Mouse (Mus musculus) left cerebral cortex, postnatal 14 days (tissue): ENCODE measurements around the gene Ear14. TPM values are rescaled to one million over a fixed set of nuclear protein-coding genes. Genes with fewer than 3 reads are reported as not detected.
"Not testable (repeated sequence)": the region's sequence is repeated elsewhere in the genome, so short reads cannot be mapped to it uniquely, and the experiment has no call there.

ENCODE experiments used
- DNase-seq, 2 experiments: peaks; one replicate each; pipeline ENCODE4 v3.0.0; 2021 to 2022; ENCODE audit warnings: low spot score in 2 of 2, mixed read lengths in 1 of 2
- intact Hi-C: fragments of 180-260 bp; cut with DNase I; formaldehyde crosslinking; loops from one replicate; pipeline ENCODE4 v1.15.1; 2025
- long read RNA-seq, 2 experiments: library from polyadenylated mRNA; stranded (forward); transcript quantifications; one replicate each; pipeline ENCODE4 v2.0.0; 2021
- total RNA-seq, 2 experiments: library from RNA; stranded (reverse); gene quantifications; 2 replicates each; pipeline ENCODE4 v1.2.3; 2021

Gene Ear14
- total RNA-seq, result not detected
- long read RNA-seq, experiment 1, result 0 reads
- long read RNA-seq, experiment 2, result 0 reads

DNA sequence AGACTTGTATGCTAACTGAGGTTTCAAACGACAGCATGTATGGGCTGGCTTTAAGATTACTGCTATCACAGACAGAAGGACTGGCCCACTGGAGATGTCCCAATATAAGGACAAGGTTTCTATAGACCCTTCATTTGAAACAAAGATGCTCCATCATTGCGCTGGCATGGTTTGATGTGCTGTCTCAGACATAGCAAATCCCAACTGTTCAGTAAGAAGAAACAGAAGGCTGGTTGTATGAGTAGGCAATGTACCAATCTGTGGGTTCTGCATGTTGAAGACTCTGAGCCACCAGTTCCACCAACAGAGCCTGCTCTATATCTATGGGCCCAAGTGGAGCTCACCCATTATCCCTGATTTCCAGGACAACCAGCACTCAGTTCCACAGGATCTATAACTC lies at the start of gene Ear14:
Ear14 (plus strand) TSS at position 277 of the 400 bp plus-strand sequence.
- intact Hi-C loops, result no loop called here
- no peak for DNase-seq

DNA sequence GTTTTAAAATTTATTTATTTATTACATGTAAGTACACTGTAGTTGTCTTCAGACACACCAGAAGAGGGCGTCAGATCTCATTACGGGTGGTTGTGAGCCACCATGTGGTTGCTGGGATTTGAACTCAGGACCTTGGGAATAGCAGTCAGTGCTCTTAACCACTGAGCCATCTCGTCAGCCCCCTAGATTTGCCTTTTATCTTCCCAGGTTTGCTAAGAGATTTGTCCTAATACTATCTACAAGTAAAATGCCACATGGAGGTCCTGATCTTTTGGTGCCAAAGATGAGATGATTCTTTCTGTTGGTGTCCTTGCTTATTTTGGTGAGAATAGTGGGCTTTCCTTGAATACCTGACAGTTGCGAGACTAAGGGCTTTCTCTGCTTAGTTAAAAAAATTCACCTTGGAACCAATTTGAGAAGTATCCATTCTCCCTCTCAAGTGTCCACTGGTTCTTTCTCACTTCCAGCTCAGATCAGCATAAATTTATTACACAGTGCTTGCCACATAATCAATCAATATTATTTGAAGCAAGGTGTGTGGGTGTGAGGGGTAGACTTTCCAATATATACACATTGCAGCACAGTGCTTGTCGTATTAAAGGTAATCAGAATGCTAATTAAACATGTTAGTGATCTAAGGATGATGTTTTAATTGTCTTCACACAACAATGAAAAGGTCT lies 47.0 kb upstream of the Ear14 start:
- no peak for DNase-seq
- intact Hi-C loops, result no loop called here

DNA sequence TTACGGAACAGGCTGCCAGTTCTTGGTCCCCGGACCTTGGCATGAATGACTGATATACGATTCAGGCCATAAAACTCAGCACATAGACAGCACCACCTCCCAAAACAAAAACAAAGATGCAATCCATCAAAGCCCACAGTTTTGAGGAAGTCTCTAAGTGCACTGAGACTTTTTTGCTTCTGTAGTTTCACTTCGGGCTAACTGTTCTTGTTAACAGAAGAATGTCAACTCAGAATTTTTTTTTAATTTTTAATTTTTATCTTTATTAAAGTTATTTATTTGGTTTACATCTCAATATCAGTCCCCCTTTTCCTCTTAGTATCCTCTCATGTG lies 46.5 kb upstream of the Ear14 start:
- no peak for DNase-seq
- intact Hi-C loops, result no loop called here

DNA sequence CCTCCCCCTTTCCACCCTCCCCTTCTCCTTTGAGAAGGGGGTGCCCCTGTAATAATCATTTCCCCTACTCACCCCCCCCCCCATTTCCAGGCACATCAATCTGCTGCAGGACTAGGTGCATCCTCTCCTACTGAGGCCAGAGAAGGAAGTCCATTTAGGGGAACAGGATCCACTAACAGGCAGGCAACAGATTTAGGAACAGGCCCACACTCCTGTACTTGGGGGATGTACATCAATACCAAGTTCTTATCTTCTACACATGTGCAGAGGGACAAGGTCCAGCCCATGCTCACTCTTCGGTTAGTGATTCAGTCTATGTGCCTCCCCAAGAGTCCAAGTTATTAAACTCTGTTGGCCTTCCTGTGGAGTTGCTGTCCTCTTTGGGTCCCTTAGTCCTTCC lies 46.1 kb upstream of the Ear14 start:
- intact Hi-C loops, result no loop called here
- DNase-seq, result no peak

DNA sequence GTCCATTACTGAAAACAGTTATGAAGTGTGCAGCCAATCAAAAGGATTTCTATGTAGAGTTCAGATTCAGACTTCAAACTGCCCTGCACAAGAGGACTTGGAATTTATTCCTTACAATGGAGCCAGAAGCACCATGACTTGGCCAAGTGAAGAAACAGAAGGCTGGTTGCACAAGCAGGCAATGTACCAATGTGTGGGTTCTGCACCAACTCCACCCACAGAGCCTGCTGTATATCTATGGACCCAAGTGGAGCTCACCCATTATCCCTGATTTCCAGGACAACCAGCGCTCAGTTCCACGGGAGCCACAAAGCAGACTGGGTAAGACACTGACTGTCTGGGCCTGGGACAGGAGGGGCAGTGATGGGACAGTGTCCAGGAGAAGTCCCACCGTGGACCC lies 41.2 kb upstream of the Ear14 start, which contains the start of gene Rnase2b:
Rnase2b (plus strand) TSS at position 285 of the 400 bp plus-strand sequence.
- intact Hi-C loops, DNase-seq: not testable (repeated sequence)

DNA sequence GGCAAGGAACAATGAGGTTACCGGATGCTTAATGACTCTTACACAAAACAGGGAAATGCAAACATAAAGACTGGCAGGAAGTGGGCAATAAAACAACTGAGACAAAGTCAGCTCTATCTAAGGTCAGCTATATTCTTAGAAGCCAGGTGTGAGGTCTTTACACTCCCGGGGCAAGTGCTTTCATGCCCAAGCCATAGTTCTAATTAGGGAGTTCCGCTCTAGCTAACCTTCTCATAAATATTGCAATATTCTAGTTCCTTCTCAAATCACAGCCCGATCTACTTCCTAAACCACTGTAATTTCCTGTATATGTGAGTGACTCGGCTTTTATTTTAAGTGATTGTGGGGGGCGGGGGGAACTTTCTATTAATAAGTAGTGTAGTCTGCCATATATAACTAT lies 39.9 kb upstream of the Ear14 start:
- intact Hi-C loops, result not testable (repeated sequence)

DNA sequence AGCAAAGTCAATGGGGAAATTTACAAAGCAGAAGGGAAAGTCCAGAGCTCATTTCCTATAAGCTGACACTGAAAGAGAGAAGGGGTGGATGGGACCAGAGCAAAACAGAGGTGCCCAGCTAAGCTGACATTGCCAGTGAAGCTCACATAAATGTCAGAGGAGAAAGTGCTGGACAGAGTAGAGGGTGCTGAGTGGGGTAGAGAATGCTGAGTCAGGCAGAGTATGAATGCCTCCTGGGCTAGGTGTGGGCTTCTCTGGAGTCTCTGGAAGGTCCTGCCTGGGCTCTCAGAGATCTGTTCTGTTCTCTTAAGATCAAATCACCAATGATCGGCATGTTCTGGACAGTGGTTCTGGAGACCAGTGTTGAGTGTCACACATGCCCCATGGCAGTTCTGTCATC lies 37.8 kb upstream of the Ear14 start:
- intact Hi-C loops, result no loop called here
- no peak for DNase-seq

More for the DNA sequence above, 39.9 kb upstream of the Ear14 start:
- not testable (repeated sequence) for DNase-seq

DNA sequence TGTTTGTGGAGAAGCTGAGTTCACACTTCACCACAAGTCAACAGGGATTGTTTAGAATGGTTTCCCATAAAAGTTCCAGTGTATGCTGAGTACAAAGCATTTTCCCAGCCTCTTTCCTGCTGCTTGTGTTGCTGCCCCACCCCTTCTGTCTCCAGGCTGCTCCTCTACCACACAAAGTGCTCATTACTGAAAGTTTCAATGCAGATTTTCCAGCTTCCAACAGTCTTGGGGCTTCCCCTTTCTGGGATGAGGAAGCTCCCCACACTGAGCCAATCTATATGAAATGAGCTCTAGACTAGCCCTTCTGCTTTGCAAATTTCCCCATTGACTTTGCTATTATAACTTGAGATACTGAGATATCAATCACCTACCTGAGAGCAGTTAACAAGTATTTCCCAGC lies 37.1 kb upstream of the Ear14 start:
- intact Hi-C loops, result no loop called here
- no peak for DNase-seq

DNA sequence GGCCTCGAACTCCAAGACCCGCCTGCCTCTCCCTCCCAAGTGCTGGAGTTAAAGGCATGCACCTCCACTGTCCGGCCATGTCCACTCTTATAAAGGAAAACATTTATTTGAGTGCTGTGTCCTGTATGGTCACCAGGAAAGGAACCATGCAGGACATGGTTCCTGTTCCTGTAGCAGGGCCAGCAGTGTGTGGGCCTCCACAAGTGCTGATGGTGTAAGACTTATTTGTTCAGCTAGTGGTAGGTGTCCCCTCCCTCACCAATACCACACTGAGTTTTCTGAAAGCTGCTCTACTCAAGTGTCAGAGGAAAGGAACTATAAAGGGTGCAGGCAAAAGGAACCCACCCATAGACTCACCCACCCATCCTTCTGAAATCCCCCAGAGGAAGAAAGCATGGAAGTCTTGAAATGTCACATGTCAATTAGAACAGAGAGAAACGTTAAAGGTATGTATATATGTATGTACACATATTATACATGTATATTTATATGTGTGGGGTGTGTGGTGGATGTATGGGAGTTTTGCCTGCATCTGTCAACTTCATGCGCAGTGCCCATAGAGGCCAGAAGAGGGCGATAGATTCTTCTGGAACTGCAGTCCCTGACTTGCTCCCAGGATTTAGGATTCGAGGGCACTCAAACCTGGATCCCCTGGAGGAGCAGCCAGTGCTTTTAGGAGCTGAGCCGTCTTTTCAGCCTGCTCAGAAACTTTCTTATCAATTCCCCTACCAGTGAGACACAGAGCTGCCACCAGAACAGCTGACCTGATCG lies 30.9 kb upstream of the Ear14 start:
- DNase-seq, result peak; percentile 15 to 32

DNA sequence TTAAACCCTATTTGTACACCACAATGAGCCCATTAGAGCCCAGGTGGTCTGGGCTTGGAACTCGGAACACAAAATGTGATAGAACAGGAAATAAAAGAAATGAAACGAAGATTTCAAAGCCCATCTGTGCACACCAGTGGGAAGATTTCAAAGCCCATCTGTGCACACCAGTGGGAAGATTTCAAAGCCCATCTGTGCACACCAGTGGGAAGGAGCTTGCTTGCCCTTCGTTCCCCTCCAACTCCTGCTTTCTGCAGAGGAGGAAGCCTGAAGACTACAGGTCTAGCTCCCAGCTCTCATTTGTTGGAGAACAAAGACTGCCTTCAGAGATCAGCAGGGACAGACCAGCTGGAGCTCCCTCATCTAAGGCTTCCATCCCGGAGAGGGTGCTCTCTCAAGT lies 30.2 kb upstream of the Ear14 start:
- intact Hi-C loops, result loop anchor here (5.0 kb wide), 1 partner anchor 94 kb away; no protein-coding TSS in a partner anchor
- DNase-seq, result peak in 1 of 2 experiments; percentile 8

More for the DNA sequence above, 30.9 kb upstream of the Ear14 start:
- intact Hi-C loops, result loop anchor here (5.0 kb wide), 1 partner anchor 95 kb away; no protein-coding TSS in a partner anchor

DNA sequence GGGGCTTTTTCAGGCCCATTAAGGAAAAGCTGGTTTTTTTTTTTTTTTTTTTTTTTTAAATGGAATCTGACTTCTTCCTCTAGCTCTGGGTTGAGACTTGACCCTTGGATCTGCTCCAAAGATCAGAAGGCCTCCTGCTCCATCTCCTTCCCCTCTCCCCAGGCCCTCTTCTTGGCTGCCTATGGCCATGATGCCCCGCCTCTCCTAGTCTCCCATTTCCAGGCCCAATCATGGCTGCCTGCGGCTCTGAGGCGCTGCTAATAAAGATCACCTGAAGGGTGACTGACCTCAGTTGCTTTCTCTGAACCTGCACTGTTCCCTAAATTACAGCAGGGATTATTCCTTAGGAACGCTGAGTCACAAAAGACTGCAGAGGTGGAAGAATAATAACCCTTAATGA lies 29.3 kb upstream of the Ear14 start:
- intact Hi-C loops, result loop anchor here (2.0 to 5.0 kb wide), 2 partner anchors 69 to 93 kb away; no protein-coding TSS in a partner anchor
- no peak for DNase-seq

DNA sequence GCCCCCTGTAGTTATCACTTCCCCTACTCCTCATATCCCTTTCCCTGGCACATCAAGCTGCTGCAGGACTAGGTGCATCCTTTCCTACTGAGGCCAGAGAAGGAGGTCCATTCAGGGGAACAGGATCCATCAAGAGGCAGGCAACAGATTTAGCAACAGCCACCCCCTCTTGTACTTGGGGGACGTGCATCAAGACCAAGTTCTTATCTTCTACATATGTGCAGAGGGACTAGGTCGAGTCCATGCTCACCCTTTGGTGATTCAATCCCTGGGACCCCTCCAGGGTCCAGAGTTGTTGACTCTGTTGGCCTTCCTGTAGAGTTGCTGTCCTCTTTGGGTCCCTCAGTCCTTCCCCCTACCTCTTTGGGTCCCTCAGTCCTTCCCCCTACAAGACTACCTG lies 22.1 kb upstream of the Ear14 start:
- intact Hi-C loops, result not testable (repeated sequence)

DNA sequence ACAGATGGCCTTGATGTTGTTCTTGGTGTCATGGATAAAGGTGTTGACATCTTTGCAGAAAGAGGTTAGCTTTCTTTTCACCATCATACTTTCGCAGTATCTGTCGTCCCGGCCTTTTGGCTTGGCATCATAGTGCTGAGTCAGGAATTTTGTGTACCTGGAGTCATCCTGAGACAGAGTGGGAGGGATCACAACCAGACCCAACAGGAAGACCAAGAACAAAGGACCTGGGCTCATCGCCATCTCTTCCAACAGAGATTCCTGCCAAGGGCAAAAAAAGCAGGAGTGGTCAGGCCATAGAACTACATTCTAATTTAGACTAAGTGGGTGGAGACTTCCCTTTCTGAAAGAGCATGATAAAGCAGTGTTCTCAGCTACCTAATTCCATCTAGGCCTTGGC lies 7.5 kb upstream of the Ear14 start:
- no peak for DNase-seq
- intact Hi-C loops, result no loop called here

More for the DNA sequence above, 22.1 kb upstream of the Ear14 start:
- DNase-seq, result not testable (repeated sequence)

DNA sequence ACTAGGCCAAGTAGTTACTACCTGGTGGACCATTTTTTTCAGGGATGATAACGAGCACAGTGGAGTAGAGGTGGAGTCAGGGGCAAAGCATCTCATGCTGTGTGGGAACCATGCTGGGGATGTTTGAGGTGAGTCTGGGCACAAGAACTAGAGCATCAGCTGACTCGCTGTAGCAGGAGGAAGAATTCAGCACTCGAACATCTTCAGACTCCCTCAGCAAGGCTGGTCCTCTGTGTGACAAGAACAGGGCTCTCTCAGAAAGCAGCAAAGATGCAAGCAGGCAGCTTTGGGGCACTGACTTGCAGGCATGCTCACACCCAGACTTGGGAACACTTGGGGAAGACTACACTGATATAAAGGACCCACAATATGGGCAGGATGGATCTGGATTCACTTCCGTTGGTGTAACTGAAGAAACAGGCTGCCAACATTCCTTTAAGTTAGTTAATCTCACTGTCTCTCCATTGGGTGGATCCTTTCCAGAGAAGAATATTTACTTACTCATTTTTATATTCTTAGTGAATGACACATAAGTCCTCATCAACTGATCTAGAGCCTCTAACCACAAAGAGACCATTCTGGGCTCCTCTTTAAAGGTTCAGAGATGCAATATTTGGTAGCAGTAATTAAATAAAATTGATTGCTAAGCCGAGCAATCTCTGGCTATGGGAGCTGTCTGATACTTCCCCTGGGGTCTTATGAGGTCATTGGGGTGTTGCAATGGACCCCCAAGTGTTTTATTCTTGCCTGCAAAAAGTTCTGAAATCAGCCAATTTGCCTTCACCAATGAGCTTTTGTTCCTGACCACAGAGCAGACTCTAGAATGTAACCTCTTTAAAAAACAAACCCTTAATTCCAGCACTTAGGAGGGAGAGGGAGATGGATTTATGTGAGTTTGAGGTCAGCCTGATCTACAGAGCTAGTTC lies 3.8 kb upstream of the Ear14 start, which contains the start of gene Ang2:
Ang2 (minus strand) TSS at position 51 of the 926 bp plus-strand sequence.
- DNase-seq, result no peak
- intact Hi-C loops, result no loop called here

DNA sequence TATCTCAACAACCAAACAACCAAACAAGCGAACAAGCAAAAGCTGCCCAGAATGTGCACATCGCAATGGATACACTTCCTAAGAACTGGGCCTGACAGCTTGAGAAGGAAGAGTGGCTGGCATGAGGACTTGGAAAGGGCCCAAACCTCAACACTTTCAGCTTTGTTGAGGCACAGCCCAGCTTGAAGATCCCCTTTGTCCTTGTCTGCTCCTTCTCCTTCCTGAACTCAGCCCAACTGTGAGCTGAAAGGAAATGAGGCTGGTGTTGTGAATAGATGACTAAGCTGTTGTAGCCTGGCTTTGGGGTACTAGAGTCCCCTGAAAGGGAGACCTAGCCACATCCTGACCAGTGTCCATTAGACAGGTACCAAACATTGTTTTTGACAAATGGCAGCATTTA lies 3.1 kb upstream of the Ear14 start:
- intact Hi-C loops, result no loop called here
- peak; percentile 26 to 34 for DNase-seq

DNA sequence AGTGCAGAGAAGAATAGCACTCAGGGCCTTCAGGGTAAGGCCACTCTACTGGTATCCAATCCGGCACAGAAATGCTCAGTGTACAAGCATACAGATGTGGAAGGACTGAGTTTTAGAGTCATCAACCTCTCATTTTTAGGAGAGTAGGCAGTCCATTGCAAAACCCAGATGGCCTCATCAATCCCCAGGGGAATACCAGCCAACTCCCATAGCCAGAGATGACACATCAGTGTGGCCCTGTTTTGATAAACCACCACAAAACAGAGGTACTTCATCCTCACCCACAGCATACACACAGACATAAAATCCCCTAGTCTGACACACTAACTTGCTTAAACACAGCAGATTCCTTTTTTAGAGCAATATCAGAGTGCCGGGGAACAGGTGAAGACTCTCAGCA lies 2.7 kb upstream of the Ear14 start:
- intact Hi-C loops, result no loop called here
- DNase-seq, result no peak

DNA sequence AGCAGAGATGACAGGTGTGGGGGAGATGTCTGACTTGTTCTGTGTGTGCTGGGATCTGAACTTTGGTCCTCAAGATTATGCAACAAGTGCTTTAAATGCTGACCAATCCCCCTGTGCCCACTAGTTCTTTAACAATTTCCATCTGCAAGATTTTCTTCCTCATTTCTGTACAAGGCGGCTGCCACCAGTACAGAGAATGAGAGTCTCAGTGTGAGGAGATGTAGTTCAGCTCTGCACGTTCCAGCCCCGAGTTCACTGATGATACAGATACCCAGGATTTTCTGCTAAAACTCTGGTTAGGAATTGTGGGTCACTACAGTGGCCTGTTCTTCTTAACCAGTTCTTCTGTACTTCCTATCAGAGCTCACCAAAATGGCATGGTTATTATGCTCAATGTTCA lies 16.9 kb downstream of the Ear14 start:
- intact Hi-C loops, DNase-seq: not testable (repeated sequence)

DNA sequence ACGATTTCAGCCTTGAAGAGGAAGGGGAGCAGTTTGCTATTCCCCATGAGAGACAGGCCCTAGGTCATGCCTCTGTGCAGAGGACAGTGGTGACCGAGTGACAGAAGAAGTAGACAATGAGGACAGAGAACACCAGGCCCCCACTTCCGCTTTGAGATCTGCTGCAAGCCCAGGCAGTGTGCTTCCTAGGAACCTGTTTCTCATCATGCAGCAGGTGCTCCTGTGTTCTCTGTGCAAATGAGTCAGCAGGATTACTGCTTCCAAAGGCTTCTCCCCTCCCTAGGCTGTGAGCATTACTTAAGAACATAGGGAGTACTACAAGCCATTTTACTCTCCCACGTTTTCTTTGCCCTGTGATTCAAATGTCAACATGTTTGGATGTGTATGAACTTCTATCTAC lies 26.5 kb downstream of the Ear14 start:
- intact Hi-C loops, DNase-seq: not testable (repeated sequence)

DNA sequence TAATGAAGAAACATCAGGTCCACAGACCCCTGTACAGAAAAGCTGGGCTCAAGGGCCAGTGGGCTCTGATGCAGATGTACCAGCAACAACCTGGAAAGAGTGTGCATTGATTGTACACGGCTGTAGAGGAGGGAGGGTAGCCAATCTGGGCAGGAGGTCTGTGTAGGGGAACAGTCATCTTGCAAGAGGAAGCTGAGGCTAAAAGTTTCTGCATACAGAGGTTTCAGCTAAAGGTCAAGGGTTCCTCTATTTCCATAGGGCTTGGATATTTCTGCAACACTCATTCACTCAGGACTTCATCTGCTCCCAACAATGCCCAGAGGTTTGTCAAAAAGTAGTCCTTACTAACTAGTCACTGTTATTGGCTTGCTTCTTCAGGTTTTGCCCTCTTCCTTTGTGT lies 34.3 kb downstream of the Ear14 start:
- DNase-seq, intact Hi-C loops: not testable (repeated sequence)
